Mouse (Mus musculus) mature B cell (primary cell): ENCODE data around the gene Phf12.

Experiments
- in situ Hi-C: fragments of 300-500 bp; cut with MboI; formaldehyde crosslinking; loops from 2 replicates; pipeline ENCODE4 v1.14.3; 2019

Gene Phf12

GRCm38 (mm10) chr11:77970718-77971117 lies 11.8 kb upstream of the Phf12 start:
- in situ Hi-C loops = no loop called here

- in situ Hi-C loops = no loop called here
These were observed 9.0 kb upstream of the Phf12 start for GRCm38 (mm10) chr11:77973520-77973919.

- in situ Hi-C loops = no loop called here
These were observed 8.2 kb upstream of the Phf12 start for GRCm38 (mm10) chr11:77974325-77974724.

- in situ Hi-C loops = no loop called here
These were observed 6.7 kb upstream of the Phf12 start for GRCm38 (mm10) chr11:77975873-77976272.

DNA sequence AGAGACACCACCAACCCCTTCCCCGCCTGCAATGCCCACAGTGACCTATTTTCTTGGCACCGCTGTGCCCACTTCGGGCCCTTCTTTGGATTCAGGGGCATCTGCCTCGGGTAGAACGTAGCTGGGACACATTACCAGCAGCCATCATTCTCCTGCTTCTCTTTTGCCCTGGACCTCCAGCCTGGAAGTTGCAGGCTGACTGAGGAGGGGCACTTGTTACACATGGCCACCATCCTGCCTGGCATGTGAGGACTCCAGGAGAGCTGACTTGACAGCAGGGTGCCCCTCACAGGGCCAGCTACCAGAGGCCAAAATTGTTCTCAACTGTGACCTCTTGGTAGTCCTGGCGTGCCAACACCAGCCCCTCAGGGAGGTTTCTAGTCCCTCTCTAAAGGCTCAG lies 4.4 kb upstream of the Phf12 start:
- in situ Hi-C loops = no loop called here

DNA sequence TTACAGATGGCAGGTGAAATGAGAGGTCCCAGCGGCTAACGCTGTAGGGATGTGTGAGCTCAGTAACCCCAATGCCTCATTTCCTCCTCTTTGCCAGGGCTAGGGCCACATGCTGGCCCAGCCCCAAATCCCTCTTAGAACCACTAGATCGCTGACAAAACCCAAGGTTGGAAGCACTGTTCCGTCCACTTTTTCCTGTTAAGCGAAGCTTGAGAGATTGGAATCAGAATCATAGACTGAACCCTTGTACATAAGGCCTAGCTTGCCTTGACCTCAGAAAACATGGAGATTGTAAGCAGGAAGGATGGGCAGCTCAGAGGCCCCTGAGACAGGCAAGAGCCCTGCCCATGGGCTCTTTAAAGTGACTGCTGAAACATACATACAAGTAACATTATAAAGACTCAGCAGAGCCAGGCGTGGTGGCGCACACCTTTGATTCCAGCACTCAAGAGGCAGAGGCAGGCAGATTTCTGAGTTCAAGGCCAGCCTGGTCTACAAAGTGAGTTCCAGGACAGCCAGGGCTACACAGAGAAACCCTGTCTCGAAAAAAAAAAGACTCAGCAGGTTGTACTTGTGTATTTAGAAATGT lies 3.2 kb upstream of the Phf12 start:
- in situ Hi-C loops = no loop called here

- in situ Hi-C loops = no loop called here
These were observed 2.0 kb upstream of the Phf12 start for GRCm38 (mm10) chr11:77980281-77981204.

GRCm38 (mm10) chr11:77981609-77982440 lies 729 bp upstream of the Phf12 start:
- in situ Hi-C loops = no loop called here

GRCm38 (mm10) chr11:77983191-77983936 lies 810 bp downstream of the Phf12 start:
- in situ Hi-C loops = no loop called here

DNA sequence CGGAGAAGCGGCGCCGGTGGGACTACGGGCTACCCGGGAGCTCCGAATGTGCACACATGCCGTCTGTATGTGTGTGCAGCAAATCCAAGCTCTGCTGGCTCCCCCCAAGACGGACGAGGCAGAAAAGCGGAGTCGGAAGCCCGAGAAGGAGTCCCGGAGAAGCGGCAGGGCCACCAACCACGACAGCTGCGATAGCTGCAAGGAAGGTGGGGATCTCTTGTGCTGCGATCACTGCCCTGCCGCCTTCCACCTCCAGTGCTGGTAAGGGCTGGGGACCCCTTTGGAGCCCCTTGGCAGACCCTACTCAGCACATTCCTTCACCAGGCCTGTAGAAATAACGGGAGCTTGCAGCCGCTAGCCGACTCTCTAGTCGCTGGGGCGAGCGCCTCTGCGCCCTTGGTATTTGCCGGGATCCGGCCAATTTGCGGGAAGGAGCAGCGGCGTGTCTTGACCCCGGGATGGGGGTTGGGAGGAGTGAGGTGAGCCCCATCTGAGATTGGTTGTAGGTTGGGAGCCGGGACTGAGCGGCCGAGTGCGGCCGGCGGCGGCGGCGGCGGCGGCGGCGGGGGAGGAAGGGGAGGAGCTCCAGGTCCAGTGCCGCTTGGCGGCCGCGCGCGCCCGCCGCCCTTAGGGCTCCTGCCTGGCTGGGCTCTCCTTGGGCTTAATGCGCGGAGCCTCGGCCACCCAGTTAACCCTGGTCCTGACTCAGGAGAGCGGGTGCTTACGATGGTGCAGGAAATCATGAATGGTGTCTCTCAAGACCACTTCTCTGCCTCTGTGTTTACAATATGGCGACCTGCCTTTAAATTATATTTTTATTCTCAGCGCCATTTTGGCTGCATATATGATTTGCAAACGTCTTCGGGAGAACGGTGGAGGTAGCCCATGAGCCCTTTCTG lies 1.6 kb downstream of the Phf12 start:
- in situ Hi-C loops = no loop called here

DNA sequence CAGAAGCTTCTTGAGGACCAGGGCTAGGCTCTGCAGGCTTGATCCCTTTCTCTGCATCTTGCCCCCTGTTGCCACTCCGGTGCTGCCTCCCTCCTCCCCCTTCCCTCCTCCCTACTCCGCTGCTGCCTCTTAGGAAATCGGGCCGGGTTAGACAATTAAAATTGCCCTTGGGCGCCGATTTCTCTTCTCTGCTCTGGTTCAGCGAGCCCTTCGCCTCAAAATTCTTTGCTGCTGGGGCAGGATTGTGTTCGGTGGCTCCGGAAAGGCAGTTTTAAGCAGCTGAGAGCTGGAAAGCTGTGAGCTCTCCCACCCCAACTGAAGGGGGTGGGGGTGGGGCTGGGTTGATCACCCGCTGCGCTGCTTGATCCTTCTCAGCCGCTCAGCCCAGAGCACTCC lies 2.3 kb downstream of the Phf12 start:
- in situ Hi-C loops = no loop called here

- in situ Hi-C loops = no loop called here
These were observed 3.0 kb downstream of the Phf12 start for GRCm38 (mm10) chr11:77985541-77986065.

- in situ Hi-C loops = no loop called here
These were observed 6.6 kb downstream of the Phf12 start for GRCm38 (mm10) chr11:77989071-77989690.

DNA sequence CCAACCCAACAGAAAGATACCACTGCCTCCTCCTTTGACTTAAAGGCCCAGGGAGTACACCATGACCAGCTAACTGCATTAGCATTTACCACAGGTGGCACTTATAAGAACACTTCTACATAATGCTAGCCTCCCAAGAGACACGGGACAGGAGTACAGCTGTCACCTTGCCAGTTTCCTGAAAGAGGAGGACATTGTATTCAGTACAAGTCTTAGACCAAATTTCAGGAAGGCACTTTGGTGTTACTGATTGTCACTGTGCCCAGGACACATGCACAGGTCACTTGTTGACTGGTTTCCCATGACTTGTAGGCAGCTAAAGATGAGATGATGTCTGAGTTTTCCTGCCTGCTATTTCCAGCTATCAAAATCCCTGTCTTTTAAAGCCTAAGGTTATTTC lies 13.0 kb downstream of the Phf12 start:
- in situ Hi-C loops = no loop called here

DNA sequence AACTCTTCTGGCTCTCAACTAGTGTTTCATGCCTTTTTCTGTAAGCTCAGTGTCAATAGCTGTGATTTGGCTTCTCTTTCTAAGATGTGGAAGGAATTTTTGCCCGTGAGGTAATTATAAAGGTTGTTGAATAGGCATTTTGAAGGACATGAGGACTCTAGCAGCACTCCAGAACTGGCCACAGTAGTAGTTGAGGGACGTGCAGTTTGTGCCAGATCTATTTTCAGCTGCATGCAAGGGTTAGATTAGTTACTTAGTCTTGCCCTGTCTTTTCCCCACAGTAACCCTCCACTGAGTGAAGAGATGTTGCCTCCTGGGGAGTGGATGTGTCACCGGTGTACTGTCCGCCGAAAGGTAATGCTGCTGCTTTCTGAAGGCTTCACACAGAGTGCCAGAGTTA lies 23.9 kb downstream of the Phf12 start:
- in situ Hi-C loops = no loop called here

DNA sequence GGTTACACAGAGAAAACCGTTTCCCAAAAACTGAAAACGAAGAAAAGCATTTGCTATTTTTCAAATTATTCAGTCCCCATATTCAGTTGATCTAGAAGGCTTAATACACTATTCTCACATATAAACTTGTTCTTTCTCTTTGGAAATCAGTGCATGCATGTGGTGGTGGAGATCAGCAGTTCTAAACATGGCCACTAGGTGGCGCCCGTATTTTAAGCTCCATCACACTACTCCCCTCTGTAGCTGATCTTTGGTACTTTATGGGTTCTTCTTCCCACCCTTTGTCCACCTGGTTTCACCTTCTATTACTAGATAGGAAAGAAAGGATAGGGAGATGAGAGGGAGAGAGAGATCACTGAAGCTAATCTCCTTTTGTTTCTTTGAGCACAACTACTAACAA lies 37.1 kb downstream of the Phf12 start:
- in situ Hi-C loops = no loop called here

GRCm38 (mm10) chr11:78023607-78024006 lies 41.1 kb downstream of the Phf12 start:
- in situ Hi-C loops = no loop called here

GRCm38 (mm10) chr11:78029240-78029639 lies 46.7 kb downstream of the Phf12 start:
- in situ Hi-C loops = no loop called here

DNA sequence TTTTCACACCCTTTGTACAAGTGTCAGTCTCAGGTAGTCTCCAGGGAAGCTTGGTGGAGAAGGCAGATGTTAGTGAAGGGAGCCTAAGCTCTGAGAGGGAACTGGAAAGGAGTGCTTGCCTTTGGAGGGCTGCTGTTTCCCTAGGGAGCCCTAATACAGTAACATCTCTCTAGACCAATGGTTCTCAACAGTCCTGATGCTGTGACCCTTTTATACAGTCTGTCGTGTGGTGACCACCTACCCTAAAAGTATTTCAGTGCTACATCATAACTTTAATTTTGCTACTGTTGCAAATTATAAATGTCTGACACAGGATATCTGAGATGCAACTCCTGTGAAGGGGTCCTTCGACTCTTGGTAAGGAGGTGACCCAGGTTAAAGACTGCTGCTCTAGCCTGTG lies 48.0 kb downstream of the Phf12 start:
- in situ Hi-C loops = no loop called here

GRCm38 (mm10) chr11:78031389-78031788 lies 48.8 kb downstream of the Phf12 start:
- in situ Hi-C loops = no loop called here
